Mouse (Mus musculus) ES-Bruce4 (cell line): ENCODE measurements around the gene Tnfaip8l2. TPM values are rescaled to one million over a fixed set of nuclear protein-coding genes. Genes with fewer than 3 reads are reported as not detected.

ENCODE experiments used
- H3K27ac ChIP-seq: 2 replicates; pipeline ENCODE4 v1.5.1; 2012; ENCODE audit warnings: low read length, inconsistent platforms; ENCODE audit not compliant: insufficient read depth
- H3K27me3 ChIP-seq: 2 replicates; pipeline ENCODE4 v1.6.1; 2012; ENCODE audit warnings: mild to moderate bottlenecking, low read length, inconsistent platforms; ENCODE audit not compliant: control insufficient read depth, poor library complexity, insufficient read depth, severe bottlenecking
- H3K36me3 ChIP-seq: 2 replicates; pipeline ENCODE4 v1.6.1; 2012; ENCODE audit warnings: inconsistent platforms, mild to moderate bottlenecking, low read length, moderate library complexity; ENCODE audit not compliant: control insufficient read depth, poor library complexity, insufficient read depth, severe bottlenecking
- H3K4me1 ChIP-seq: one replicate; pipeline ENCODE4 v1.8.1; 2011; ENCODE audit warnings: low read length; ENCODE audit not compliant: control insufficient read depth, insufficient read depth
- H3K4me3 ChIP-seq: 2 replicates; pipeline ENCODE4 v1.5.1; 2011; ENCODE audit warnings: low read depth, mild to moderate bottlenecking, low read length
- H3K9ac ChIP-seq: 2 replicates; pipeline ENCODE4 v1.6.1; 2012; ENCODE audit warnings: low read depth, mild to moderate bottlenecking, inconsistent platforms; ENCODE audit not compliant: poor library complexity, severe bottlenecking
- H3K9me3 ChIP-seq: replicated peaks from 2 replicates; pipeline ENCODE4 v1.6.1; 2012; ENCODE audit warnings: mild to moderate bottlenecking, low read length, inconsistent platforms; ENCODE audit not compliant: control insufficient read depth, poor library complexity, insufficient read depth, severe bottlenecking
- CTCF ChIP-seq: IDR thresholded peaks from one replicate; pipeline ENCODE4 v1.8.1; 2011; ENCODE audit warnings: low read depth, low read length
- EP300 ChIP-seq: IDR thresholded peaks from 2 replicates; pipeline ENCODE4 v1.6.1; 2011; ENCODE audit warnings: low read depth, low read length; ENCODE audit not compliant: insufficient read depth
- POLR2A ChIP-seq: IDR thresholded peaks from one replicate; pipeline ENCODE4 v1.8.1; 2011; ENCODE audit warnings: low read length; ENCODE audit not compliant: insufficient read depth
- polyA plus RNA-seq: library from polyadenylated mRNA; stranded (reverse); fragments of >200 nt; gene quantifications from 2 replicates; pipeline ENCODE4 v1.2.4, GENCODE M21; 2011; ENCODE audit warnings: low read depth; ENCODE audit not compliant: missing spikeins, insufficient read depth, insufficient read length

Gene Tnfaip8l2
- polyA plus RNA-seq, 1 experiment: not detected

- no peaks in the 10 kb centered on the region for H3K9me3 ChIP-seq
- H3K27me3 ChIP-seq: no peaks in the 10 kb centered on the region
- peaks cover 18% of the 10 kb centered on the region for H3K4me1 ChIP-seq
- H3K36me3 ChIP-seq: no peaks in the 10 kb centered on the region
- no peak overlapping the region for H3K9ac ChIP-seq
- TF ChIP-seq POLR2A: no peak
- TF ChIP-seq EP300: no peak
- no peak for TF ChIP-seq CTCF
- H3K4me3 ChIP-seq: no peak overlapping the region
- peak overlapping the region; percentile 71 for H3K27ac ChIP-seq
Observed at GRCm38 (mm10) chr3:95162345-95162628, 20.1 kb upstream of the Tnfaip8l2 start.

- Histone ChIP-seq H3K9me3 (no peaks in the 10 kb centered on the region), H3K4me3 (peak overlapping the region; percentile 80), H3K27ac (peak overlapping the region; percentile 65; the same call in 1 of the 2 replicates), H3K27me3 (no peaks in the 10 kb centered on the region), H3K9ac (peak overlapping the region; percentile 54), H3K4me1 (peaks cover 18% of the 10 kb centered on the region), H3K36me3 (no peaks in the 10 kb centered on the region)
- TF ChIP-seq POLR2A (no peak), EP300 (no peak), CTCF (no peak)
Observed at GRCm38 (mm10) chr3:95161618-95162344, 19.6 kb upstream of the Tnfaip8l2 start.

DNA sequence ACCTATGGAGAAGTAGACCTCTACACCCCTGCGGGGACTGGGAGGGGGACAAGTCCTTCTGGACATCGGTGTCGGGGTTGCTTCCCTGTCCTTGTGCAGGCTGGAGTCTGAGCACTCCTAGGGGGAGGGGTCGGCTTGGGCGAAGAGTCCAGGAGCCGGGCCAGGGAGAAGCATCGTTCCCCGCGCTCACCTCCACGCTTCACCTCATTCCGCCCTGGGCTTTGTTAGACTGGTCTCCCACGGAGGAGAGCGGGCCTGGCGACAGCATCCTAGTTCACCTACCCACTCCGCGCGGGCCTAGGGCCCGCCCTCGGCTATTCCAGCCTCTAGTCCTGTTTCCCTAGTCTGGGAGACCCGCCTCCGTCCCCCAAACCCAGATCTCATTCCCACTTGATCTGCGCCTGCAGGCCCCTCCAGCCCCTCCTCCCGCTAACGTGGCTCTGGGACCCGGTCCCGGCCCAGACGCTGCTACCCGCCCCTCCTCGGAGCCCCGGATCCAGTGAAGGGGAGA is 18.9 kb upstream of the Tnfaip8l2 start:
- H3K9me3 ChIP-seq: no peaks in the 10 kb centered on the region
- H3K27me3 ChIP-seq: no peaks in the 10 kb centered on the region
- H3K27ac ChIP-seq: no peak overlapping the region
- H3K36me3 ChIP-seq: no peaks in the 10 kb centered on the region
- peak overlapping the region; percentile 80 for H3K4me3 ChIP-seq
- peaks cover 18% of the 10 kb centered on the region for H3K4me1 ChIP-seq
- peak overlapping the region; percentile 54 for H3K9ac ChIP-seq
- no peak for TF ChIP-seq EP300
- no peak for TF ChIP-seq POLR2A
- no peak for TF ChIP-seq CTCF

DNA sequence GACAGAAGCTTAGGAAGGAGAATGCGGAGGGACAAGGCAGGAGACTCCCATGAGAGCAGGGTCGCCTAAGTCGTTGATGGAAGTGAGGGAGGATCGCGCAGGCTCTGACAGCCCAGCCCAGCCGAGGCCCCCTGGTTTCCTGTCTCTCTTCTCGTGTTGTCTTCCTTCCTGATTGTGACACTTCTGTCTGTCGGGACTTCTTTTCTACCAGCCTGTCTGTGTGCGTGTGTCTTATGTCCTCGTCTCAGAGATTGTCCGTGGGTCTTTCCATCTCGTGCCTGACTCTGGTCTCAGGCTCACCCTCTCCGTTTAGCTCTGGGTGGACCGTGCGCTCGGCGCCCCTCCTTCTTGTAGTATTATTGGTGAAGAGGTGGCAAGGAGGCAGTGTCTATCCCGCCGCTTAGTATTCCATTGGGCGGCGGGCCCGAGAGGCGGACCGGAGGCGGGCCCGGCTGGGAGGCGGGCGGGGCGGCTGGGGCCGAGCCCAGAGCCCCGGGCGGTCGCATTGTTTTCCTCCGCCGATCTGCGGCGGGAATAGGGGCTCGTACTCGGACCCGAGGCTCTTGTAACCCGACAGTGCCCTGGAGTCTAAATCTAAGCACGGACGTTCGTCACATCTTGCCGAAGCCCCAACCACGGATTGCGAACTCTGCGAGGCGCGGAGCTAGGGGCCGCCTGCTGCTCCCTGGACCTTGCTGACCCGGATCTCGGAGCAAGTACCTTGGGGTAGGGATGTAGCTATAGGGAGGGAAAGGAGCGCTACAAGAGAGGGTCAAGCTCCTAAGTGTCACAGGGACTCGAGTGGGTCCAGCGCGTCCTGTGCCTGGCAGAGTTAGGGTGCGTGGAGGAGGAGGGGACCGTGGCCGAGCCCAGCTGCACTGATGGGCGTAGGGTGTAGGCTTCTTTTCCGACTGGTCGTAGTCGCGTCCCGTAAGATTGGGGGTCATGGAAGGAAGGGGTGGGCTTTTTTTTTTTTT is 18.1 kb upstream of the Tnfaip8l2 start, which contains the start of gene Sema6c:
Sema6c (plus strand) TSS at position 471 of the 977 bp plus-strand sequence.
- H3K27me3 ChIP-seq: no peaks in the 10 kb centered on the region
- H3K36me3 ChIP-seq: no peaks in the 10 kb centered on the region
- H3K9me3 ChIP-seq: no peaks in the 10 kb centered on the region
- TF ChIP-seq CTCF: no peak
- TF ChIP-seq POLR2A: no peak
- TF ChIP-seq EP300: 0 out of 2 replicates have a peak, but pooled peaks have one; percentile 22
- H3K4me3 ChIP-seq: peak within 1 kb of the TSS; percentile 80
- H3K27ac ChIP-seq: no peak within 1 kb of the TSS
- H3K4me1 ChIP-seq: peaks cover 18% of the 10 kb centered on the region
- H3K9ac ChIP-seq: peak within 1 kb of the TSS; percentile 54

DNA sequence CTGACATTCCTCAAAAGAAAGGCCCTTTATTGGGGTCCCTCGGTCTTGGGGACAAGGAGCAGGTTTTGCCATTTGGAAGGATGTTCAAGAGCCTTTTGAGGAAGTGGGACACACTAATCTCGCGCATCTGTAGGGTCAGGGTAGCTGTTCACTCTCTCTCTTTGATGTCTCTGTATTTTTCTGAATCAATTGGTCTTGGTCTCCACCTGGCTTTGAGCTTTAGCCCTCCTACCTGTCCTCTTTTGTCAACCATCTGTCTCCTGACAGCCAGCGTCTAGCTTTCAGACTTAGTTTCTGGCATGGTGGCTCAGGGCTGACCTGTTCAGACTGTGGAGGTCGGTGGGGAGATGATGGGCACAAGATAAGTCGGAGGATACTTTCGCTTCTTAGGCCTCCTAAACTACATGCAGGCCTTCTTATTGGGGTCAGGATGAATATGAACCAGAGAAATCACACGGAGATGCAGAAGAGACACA is 17.4 kb upstream of the Tnfaip8l2 start:
- Histone ChIP-seq H3K4me1 (peaks cover 20% of the 10 kb centered on the region), H3K4me3 (peak overlapping the region; percentile 73), H3K27me3 (no peaks in the 10 kb centered on the region), H3K9ac (no peak overlapping the region), H3K27ac (no peak overlapping the region), H3K36me3 (no peaks in the 10 kb centered on the region), H3K9me3 (no peaks in the 10 kb centered on the region)
- TF ChIP-seq CTCF (no peak), EP300 (no peak), POLR2A (no peak)
